Mouse (Mus musculus) megakaryocyte, adult 5-6 weeks (primary cell): ENCODE data around the gene Ly6g6c. TPM values are rescaled to one million over a fixed set of nuclear protein-coding genes. Genes with fewer than 3 reads are reported as not detected.
A peak's percentile ranks its signal among the peaks of the same experiment; 100 is the strongest.

Experiments
- ATAC-seq: 2 replicates; pipeline ENCODE4 v1.8.0; 2016; ENCODE audit warnings: mild to moderate bottlenecking, inconsistent platforms; ENCODE audit not compliant: poor library complexity, severe bottlenecking
- total RNA-seq, 2 experiments: library from RNA; stranded (forward) in 1 of 2; stranded (reverse) in 1 of 2; fragments of 153-499, 151-499 nt in 1 of 2; fragments of 221-1000, 200-1000 nt in 1 of 2; gene quantifications; 2 replicates each; pipeline versions ENCODE4 v1.2.3 to v1.2.4; 2015 to 2017

Ly6g6c gene
- total RNA-seq, 2 experiments from 2014 or later: not detected

DNA sequence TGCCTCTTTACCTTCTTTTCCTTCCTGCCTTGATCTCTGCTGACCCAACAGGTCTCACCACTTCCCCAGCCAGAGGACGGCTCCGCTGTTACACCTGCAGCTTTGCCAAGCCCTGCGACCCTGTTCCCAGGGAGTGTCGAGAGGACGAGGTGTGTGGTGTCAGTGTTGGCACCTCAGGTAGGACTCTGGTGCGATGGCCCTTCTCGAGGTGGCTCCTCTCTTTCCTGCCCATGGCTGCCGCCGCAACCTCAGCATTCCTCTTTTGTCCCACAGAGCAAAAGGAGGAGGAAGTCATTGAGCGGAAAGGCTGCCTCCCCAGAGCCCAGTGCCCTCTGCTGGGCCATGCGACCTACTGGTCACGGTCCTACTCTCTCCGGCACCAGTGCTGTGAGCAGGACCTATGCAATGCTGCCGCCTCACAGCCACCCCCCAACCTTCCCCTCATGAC lies 12.6 kb downstream of the Ly6g6c start, which contains the start of gene Ly6g6d:
TSS of gene Ly6g6d (minus strand) at position 280 of the 448 bp plus-strand sequence.
- ATAC-seq: peak; percentile 76; the same call in 1 of the 2 replicates

DNA sequence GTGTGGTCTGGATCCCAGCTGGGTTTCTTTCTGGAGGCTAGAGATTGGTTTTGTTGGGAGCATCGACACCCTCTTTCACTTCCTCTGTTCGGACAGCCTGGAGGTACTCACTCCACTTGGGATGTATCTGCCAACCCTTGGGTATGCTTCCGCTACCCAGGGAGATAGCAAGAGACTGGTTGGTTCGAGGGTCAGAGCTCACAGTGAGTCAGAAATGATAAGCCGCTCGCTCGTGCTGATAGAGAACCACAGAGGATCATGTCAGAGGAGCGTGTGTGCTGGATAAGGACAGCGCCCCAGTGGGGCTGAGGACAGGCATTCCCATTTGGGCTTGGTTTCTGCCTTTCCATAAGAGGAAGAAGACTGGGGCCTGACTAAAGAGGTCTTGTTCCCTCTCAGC lies 14.6 kb downstream of the Ly6g6c start:
- peak; percentile 45 for ATAC-seq

DNA sequence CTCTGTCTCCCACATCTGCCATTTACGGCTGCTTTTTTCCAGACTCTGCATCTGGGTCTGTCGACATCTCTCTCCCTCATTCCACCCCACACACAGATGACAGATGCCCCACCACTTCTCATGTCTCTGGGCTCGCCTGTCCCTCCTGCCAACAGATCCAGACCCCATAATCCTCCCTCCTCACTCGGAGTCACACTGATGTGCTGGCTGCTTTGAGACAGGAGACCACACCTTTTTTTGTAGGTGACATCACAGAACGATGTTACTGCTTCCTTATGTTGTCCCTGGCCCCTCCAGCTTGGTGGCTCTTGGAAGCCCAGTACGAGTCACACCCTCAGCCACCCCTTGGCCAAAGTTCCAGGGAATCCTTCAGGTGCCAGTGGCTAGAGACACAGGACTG lies 15.1 kb downstream of the Ly6g6c start:
- no peak for ATAC-seq

DNA sequence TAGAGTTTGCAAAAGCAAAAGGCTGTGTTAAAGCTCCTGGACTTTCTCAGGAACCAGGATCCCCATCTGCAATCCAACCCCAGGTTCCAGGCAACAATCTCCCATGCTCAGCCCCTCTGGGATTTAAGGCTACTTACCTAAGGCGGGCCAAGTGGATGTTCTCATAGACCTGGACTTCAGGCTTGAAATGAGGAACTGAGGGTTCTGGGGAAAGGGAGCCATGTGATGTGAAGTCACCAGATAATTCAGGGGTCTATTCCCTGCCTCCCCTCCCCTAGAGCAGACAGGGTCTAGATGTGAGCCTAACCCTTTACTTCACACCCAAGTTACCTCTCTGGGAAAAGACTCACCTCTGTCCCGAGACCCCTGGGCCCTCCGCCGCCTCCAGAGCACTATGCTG lies 15.5 kb downstream of the Ly6g6c start:
- no peak for ATAC-seq

DNA sequence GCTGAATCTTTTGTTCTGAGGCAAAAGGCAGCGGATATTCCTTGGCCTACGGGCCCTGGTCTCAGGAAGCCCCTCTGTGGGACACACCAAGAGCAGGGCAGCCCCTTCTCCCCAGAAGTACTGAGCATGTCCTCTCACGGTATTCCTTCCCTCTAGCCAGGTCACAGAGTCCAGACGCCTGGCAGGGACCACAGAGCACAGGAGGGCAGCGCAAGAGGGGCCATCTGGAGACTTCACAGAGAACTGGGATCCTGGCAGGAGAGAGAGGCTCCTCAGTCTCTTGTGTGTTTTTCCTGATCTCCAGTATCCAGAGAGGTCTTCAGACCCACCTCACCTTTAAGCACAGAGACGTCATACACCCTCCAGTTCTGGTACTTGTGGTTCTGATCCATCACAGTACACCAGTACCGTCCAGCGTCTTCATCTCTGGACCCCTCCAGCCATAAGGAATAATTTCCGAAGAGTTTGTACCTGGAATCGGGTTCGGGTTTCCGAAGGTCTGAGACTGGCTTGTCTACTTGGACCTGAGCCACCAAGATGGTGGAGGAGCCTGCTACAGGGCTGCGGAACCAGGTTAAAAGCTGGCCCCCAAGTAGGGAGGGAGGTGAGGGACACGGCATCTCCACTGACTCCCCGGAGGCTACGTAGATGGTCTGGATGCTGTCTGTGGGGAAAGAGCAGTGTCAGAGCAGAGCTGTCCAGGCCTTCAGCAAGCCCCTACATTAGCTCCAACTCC lies 17.8 kb downstream of the Ly6g6c start:
- ATAC-seq: no peak

DNA sequence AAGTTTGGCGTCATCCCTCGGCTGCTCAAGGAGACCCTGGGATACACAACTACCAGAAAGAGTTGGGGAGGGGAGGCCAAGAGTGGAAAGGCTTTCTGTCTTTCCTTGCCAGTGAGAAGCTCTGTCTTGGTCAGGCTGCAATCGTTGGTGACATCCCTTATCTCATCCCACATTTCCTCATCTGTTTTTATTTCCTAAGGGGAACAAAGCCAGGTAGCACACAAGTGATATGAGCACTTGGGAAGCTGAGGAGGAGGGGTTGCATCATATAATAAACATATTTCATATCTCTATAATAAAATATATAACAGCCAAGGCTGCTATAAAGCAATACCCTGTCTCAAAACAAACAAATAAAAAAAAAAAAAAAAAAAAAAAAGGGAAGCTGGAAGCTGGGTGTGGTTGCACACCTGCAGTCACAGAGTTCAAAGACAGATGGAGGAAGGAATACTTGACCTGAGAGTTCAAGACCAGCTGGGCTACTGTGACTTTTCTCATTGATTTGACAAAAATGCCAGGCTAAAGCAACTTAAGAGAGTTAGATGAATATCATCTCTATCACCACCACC lies 18.8 kb downstream of the Ly6g6c start:
- ATAC-seq: no peak

DNA sequence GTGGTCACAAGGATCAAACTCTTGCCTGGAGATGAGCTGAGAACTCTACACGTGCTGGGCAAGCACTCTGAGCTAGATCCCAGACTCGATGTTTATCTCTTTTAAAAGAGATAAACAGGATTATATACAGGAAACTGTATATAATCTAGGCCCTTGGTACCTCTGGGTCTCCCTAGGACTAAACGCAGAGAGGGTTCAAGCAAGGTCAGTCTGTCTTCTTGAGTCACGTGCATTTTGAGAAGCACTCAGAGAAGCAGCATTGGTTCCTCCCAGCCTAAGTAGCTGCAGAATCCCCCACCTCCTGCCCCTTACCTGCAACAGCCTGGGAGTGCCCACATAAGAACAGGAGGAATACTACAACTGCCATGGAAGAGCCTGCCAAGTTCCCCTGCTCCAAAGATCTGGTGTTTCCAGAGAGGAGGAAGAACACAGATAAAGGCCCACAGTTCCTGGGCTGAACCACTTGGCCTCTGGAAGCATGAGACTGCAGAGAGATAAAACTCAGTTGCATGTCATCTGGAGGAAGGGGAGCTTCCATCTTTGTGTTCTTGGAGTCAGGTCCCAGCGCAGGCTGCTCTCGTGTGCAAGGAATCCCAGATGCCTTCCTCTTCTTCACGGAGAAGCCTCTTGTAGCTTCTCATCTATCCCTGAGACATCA lies 20.1 kb downstream of the Ly6g6c start, which contains the start of gene Ly6g6f:
TSS of gene Ly6g6f (minus strand) at position 403 of the 658 bp plus-strand sequence.
- ATAC-seq: no peak

DNA sequence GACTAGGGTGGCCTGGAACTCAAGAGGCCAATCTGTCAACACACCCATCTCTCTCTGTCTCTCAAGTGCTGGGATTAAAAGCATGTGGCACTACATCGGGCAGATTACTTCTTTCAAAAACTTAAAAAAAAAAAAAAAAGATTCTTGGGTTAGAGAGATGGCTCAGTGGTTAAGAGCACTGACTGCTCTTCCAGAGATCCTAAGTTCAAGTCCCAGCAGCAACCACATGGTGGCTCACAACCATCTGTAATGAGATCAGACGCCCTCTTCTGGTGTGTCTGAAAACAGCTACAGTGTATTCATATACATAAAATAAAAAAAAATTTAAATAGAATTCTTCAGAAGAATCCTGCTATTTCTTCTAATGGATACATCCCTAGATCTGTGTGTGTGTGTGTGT lies 23.0 kb downstream of the Ly6g6c start:
- no peak for ATAC-seq

DNA sequence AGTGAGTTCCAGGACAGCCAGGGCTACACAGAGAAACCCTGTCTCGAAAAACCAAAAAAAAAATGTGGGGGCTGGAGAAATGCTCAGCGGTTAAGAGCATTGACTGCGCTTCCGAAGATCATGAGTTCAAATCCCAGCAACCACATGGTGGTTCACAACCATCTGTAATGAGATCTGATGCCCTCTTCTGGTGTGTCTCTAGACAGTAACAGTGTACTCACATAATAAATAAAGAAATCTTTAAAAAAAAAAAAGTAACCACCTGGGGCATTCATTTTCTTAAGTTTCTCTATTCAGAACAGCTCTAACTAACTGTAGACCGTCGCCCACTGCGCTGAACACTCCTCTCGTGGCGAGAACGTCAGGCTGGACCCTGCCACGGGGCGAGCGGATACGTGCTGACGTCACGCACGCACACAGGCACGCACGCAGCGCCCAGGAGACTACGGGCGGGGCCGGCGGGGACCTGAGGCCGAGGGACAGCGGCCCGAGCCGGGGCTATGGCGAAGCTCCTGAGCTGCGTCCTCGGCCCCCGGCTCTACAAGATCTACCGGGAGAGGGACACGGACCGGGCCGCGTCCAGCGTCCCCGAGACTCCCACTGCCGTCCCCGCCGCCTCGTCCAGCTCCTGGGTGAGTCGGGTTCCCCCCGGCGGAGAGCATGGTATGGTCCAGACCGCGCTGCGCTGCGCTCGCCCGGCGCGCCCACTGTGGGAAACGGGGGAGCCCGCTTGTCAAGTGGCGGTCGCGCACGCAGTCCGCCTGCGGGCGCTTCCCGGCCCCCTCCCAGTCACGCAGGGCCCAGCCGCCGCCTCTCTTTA lies 23.8 kb downstream of the Ly6g6c start, which contains the start of gene Abhd16a:
TSS of gene Abhd16a (plus strand) at position 439 of the 820 bp plus-strand sequence.
- ATAC-seq: peak; percentile 99

DNA sequence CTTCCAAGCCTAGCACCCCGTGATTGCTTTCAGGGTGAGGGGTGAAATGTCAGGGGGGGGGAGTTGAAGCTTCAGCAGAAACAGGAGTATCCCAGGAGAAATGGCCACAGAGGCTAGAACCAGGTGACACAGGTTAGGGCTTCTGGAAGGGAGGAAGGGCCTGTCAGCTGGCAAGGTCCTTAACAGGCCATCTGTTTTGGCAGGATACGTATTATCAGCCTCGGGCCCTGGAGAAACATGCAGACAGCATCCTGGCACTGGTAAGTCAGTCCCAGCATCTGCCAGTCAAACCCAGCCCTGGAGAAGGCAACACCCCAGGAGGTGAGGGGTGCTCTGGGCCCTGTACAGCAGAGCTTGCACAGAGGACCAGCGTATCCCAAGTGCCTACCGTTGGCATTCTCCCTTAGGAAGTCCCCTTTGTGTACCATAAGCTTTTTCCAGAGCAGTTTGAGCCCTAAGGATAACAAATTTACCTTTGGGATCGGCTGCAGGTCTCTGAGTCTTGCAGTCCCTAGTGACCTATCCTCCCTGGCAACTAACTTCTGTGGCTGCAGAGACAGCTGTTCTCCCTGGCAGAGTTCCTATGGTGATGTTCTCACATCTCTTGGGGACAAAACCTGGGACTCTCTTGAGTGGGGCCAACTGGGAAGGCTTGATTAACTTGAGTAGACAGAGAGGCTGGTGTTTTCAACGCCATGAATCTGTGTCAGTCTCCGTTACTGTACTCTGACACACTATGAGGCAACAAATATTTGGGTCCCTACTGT lies 25.2 kb downstream of the Ly6g6c start:
- no peak for ATAC-seq

DNA sequence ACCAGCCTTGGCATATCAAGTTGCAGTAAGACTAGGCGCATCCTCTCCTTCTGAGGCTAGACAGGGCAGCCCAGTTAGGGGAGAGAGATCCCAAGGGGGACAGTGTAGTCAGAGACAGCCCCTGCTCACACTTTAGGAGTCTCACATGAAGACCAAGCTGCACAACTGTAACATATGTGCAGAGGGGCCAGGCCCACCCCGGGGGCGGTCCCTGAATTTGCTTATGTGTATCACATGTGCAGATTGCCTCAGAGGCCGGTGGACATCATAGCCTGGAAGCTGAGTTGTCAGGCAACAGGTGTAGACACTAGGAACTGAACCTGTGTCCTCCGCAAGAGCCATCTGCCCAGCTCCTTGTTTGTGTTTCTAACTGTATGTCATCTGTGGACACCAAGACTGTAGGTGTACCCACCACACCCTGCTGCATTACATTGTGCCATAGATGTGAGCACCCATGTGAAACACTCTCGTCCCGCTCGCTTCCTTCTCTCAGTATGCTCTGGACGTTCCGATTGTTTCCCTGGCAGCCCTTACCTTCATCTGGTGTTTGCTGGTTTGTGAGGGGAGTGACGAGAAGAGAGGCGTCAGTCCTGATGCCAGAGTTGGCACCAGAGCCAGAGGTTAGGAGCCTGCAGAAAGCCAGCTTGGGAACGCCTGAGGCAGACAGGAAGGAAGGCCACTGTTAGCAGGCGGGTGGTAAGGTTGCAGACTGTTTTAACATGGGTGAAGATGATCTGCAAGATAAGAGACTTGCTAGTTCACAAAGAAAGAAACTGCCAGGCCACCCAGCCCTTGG lies 27.4 kb downstream of the Ly6g6c start:
- ATAC-seq: no peak

DNA sequence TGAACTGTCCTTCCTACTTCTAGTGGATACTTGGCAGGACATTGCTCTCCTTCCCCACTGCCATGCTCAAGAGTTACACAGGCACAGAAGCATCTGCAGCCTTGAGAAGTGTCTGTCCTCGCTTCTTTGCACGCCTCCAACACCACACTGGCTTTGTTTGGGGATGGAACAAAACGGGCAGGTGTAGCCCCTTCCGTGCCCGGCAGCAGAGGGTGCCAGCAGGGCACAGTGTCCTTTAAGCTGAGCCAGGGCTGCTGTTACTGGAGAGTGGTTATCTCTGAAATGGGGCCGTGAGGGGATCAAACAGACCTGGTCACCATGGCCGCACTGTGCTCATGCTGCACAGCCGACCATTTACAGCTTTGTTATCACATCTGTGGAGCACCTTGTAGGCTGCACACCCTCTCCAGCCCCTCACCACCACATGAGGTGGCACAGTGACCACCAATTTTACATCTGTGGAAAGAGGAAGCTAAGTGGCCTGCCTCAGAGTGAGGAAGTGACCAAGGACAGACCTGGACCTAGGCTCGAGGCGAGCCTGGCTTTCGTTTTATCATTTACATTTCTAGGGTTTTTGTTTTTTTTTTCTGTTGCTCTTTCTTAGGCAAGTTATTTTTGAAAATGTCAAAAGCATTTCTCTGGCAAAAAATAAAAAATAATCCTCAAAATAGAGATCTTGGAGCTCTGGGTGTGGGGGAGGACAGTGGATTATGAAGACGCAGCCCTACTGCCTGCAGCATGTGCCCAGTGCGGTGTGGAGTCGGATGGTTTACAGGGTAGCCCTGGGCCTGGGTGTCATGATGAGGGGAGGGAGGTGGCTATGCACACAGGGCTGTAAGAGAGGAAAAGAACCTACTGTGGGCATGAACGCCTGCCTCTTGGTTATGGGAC lies 29.5 kb downstream of the Ly6g6c start:
- ATAC-seq: peak; percentile 82

DNA sequence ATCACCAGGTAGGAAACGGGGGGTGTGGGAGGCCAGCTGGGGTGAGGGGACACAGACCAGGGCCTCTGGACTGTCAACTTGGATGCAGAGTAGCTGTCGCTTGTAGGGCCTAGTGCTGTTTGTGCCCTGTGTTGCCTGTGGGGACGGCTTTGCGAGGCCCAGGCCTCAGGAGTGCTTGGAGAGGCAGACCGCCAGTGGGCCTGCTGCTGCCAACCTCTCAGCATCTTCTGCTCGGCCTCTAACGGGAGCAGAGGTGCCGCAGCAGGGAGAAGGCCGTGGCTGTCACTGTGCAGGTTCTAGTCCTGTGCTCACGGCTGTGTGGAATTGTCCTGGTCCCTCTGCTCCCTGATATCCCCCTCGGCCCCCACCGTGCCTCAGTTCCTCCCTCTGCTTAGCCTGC lies 31.4 kb downstream of the Ly6g6c start:
- no peak for ATAC-seq

DNA sequence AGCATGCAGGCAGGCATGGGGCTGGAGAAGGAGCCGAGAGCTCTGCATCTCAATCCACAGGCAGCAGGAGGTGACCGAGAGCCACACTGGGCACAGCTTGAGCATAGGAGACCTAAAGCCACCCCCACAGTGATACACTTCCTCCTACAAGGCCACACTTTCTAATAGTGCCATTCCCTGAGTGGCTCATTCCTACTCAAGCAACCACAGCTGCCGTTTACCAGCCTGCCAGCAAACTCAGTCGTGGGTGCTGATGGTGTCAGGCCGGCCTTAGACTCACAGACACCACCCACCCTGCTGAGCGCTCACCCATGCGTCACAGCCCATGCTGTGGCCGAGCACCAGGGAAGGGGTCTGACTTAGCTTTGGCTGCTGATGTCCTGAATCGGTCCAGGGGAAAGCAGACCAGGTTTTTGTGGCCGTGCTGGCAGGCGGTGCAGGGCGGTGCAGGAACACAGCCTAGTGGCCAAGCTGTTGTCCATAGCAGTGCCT lies 32.0 kb downstream of the Ly6g6c start:
- no peak for ATAC-seq

DNA sequence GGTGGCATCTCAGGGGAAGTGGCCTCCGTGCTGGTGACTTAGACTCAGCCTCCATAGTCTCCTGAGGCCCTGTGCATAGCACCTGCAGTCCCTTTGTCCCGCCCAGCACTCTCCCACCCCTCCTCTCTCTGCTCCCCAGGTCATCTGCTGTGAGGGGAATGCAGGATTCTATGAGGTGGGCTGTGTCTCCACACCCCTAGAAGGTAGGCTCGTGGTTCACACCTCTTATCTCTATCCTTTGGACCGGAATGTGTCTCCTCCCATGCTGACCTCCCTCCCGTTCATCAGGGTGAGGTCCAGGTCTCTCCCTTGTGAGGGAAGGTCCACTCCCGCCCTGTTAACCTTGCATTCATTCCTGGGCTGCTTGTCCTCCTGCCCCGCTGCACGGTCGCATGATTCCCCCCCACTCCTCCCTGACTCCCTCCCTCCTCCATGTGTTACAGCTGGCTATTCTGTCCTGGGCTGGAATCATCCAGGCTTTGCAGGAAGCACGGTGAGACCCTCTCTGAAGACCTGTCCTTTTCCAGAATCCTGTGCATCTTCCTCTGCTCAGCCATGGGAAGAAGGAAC lies 35.1 kb downstream of the Ly6g6c start:
- no peak for ATAC-seq

DNA sequence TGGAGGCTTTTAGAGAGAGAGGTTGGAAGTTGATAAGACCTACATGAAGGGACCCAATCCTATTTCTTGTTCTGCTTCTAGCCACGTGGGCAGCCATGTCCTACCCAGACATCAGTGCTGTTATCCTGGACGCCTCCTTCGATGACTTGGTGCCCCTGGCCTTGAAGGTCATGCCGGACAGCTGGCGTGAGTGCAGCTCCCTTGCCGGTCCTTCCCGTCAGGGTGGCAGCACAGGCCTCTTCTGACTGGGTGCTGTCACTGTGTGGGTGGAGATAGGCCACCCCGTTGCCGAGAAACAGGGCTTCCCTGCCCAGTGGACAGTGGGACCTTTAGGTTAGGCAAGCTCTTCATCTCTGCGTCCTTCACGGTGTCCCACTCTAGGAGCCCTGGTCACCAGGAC lies 36.0 kb downstream of the Ly6g6c start:
- ATAC-seq: no peak

DNA sequence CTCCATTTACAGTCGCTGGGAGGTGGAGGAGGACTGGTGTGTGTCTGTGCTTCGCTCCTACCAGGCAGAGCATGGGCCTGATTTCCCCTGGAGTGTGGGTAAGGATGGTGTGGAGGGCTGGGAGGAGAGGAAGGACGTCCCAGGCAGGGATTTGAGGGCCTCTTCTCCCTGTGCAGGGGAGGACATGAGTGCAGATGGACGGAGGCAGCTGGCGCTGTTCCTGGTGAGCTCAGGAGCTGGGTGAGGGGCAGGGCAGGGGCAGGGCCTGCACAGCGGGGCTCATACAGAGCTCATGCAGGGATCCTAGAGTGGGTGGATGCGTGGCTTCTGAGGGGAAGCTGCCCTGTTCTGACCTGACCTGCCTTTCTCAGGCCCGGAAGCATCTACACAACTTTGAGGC lies 37.1 kb downstream of the Ly6g6c start:
- no peak for ATAC-seq

DNA sequence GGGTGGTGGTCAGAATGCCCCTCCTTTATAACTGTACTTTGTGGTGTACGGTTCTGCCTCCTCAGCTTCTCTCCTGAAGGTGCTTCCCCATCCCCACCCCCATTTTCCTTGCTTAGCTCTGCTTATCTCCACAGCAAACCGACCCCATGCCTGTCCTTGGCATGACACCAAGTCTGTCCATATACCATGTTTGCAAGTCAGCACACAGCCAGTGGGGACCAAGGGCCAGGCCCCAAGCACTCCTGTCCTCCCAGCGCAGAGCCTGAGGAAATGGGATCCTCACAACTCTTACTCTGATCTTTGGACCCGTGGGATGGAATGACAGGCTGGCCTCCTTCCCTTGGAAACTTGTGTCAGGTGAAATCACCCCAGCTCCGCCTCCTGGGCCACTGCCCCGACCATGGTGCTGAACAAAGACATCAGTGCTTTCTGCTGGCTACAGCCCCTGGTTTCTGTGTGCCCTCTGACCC lies 38.1 kb downstream of the Ly6g6c start:
- ATAC-seq: no peak
